Mouse (Mus musculus) forebrain, embryonic 14.5 days (tissue): ENCODE measurements around the gene Stap1. TPM values are rescaled to one million over a fixed set of nuclear protein-coding genes. Genes with fewer than 3 reads are reported as not detected.
A peak's percentile ranks its signal among the peaks of the same experiment; 100 is the strongest.

Source experiments
- ATAC-seq: fragments of 200-750 bp; cut with Nextera tagmentation; 2 replicates; pipeline ENCODE4 v1.8.0; 2017; ENCODE audit warnings: mild to moderate bottlenecking, moderate library complexity
- DNase-seq: peaks from one replicate; pipeline ENCODE4 v3.0.0-alpha.2; 2015; ENCODE audit warnings: low spot score
- H3K27ac ChIP-seq: fragments of 300-500 bp; sonication (generic); 2 replicates; pipeline ENCODE4 v1.5.1; 2014; ENCODE audit warnings: low read depth, mild to moderate bottlenecking, control low read depth, low read length, moderate library complexity
- H3K27me3 ChIP-seq: fragments of 300-500 bp; sonication (generic); replicated peaks from 2 replicates; pipeline ENCODE4 v1.6.1; 2014; ENCODE audit warnings: low read length, control low read depth, mixed read lengths; ENCODE audit not compliant: control insufficient read depth, insufficient read depth
- H3K36me3 ChIP-seq: fragments of 300-500 bp; sonication (generic); 2 replicates; pipeline ENCODE4 v1.6.1; 2014; ENCODE audit warnings: low read length, control low read depth; ENCODE audit not compliant: control insufficient read depth, insufficient read depth
- H3K4me1 ChIP-seq: fragments of 300-500 bp; sonication (generic); 2 replicates; pipeline ENCODE4 v1.6.1; 2014; ENCODE audit warnings: antibody characterized with exemption, low read length, control low read depth; ENCODE audit not compliant: control insufficient read depth, insufficient read depth
- H3K4me2 ChIP-seq: fragments of 300-500 bp; sonication (generic); 2 replicates; pipeline ENCODE4 v1.6.1; 2014; ENCODE audit warnings: mild to moderate bottlenecking, control low read depth, low read length
- H3K4me3 ChIP-seq: fragments of 300-500 bp; sonication (generic); 2 replicates; pipeline ENCODE4 v1.5.1; 2014; ENCODE audit warnings: low read depth, low read length, control low read depth
- H3K9ac ChIP-seq: fragments of 300-500 bp; sonication (generic); 2 replicates; pipeline ENCODE4 v1.6.1; 2014; ENCODE audit warnings: mild to moderate bottlenecking, low read length, control low read depth, moderate library complexity
- H3K9me3 ChIP-seq: fragments of 300-500 bp; sonication (generic); replicated peaks from 2 replicates; pipeline ENCODE4 v1.6.1; 2016; ENCODE audit warnings: low read length, control low read depth, mixed read lengths; ENCODE audit not compliant: control insufficient read depth
- WGBS: fragments of 180-500 bp; shearing (Covaris S2); extraction: QIAGEN DNeasy Blood & Tissue Kit; methylation state at CpG from one replicate; pipeline ENCODE4 v1.1.7; 2014; 5-methylcytosine and 5-hydroxymethylcytosine counted together
- polyA plus RNA-seq: library from polyadenylated mRNA; unstranded; fragments of >200 nt; fragmentation: Nextera tagmentation; extraction: Ambion mirVana; gene quantifications from 2 replicates; pipeline ENCODE4 v1.2.1, GENCODE M21; 2014

The Stap1 gene
- polyA plus RNA-seq = 0.12 and 0.14 TPM in 2 replicates

- Histone ChIP-seq H3K27me3 (no peaks in the 10 kb centered on the region), H3K9ac (no peak within 1 kb of the TSS), H3K4me3 (no peak within 1 kb of the TSS), H3K9me3 (no peaks in the 10 kb centered on the region), H3K4me2 (no peak within 1 kb of the TSS), H3K27ac (no peak within 1 kb of the TSS), H3K4me1 (no peaks in the 10 kb centered on the region), H3K36me3 (no peaks in the 10 kb centered on the region)
- WGBS = 82% methylated on average over 7 of the region's 7 CpGs
- no peak for ATAC-seq
- DNase-seq = no peak
Observed at GRCm38 (mm10) chr5:86071538-86071937, at the start of gene Stap1. Stap1 (plus strand) TSS chr5:86071746.

DNA sequence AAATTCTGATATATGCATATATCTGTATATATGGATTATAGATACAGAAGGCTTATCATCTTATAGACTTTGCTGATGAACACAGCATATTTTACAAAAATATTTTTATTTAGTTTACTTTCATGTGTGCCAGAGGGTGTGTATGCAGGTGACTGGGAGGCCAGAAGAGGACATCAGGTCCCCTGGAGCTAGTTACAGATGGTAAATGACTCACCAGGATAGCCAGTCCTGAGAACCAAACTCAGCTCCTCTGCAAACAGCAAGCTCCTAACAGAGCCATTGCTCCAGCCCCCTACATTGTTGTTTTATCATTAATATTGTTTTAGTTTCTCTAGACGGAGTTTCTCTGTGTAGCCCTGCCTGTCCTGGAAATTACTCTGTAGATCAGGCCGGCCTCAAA lies 41.7 kb upstream of the Stap1 start:
- DNase-seq = no peak
- no peak for ATAC-seq
- Histone ChIP-seq H3K27me3 (no peaks in the 10 kb centered on the region), H3K9me3 (no peaks in the 10 kb centered on the region), H3K27ac (no peak overlapping the region), H3K9ac (no peak overlapping the region), H3K4me1 (no peaks in the 10 kb centered on the region), H3K4me3 (no peak overlapping the region), H3K36me3 (peaks cover 51% of the 10 kb centered on the region), H3K4me2 (no peak overlapping the region)
- 84% methylated on average over 2 of the region's 2 CpGs for WGBS

- ATAC-seq = no peak
- no peak for DNase-seq
- H3K36me3 ChIP-seq = no peaks in the 10 kb centered on the region
- H3K4me2 ChIP-seq = peak overlapping the region; percentile 48
- H3K27ac ChIP-seq = no peak overlapping the region
- H3K9me3 ChIP-seq = no peaks in the 10 kb centered on the region
- WGBS = 100% methylated on average over 1 of the region's 1 CpGs
- H3K27me3 ChIP-seq = no peaks in the 10 kb centered on the region
- no peak overlapping the region; the same call in none of the 2 replicates for H3K4me3 ChIP-seq
- no peak overlapping the region for H3K9ac ChIP-seq
- peaks cover 10% of the 10 kb centered on the region; the same call in 1 of the 2 replicates for H3K4me1 ChIP-seq
Observed at GRCm38 (mm10) chr5:86063501-86063900, 8.0 kb upstream of the Stap1 start.

DNA sequence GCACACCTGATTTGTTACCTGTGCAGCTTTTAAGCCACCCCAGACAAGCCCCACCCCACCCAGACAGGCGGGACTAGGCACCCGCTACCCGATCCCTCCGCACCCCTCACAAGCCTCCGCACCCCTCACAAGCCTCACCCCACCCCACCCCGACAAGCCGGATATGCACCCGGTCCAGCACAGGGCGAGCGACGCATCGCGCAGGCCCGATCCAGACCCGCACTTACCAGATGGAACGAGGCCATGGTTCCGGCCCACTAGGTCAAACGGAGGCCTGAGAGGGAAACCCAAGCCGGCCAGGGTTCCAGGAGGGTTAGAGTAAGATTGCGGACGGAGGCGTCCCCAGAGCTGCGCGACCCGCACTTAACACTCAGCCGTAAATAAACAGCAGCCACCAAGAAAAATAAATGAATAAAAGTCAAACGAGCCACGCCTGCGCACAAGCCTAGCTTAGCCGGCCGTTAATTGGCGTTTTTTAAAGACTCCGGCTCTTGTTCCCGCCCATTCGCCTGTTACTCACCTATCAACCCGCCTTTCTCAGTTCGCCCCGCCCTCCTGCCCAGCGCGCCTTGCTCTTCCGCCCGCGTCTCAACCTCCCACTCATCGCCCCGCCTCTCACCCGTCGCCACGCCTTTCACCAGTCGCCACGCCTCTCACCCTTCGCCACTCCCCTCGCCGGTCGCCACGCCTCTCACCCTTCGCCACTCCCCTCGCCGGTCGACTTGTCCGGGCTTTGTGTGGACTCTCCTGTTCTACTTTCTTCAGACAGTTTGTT lies 6.3 kb upstream of the Stap1 start, which contains the start of gene Cenpc1:
Gene Cenpc1, minus strand, starts transcription at position 483 of the 775 bp plus-strand sequence.
- peak within 1 kb of the TSS; percentile 48 for H3K4me2 ChIP-seq
- H3K4me1 ChIP-seq = peaks cover 10% of the 10 kb centered on the region; the same call in 1 of the 2 replicates
- WGBS = under 1% methylated on average over 60 of the region's 60 CpGs

GRCm38 (mm10) chr5:86065876-86066550 lies 5.5 kb upstream of the Stap1 start:
- peaks cover 10% of the 10 kb centered on the region; the same call in 1 of the 2 replicates for H3K4me1 ChIP-seq
- peak overlapping the region; percentile 48 for H3K4me2 ChIP-seq
- ATAC-seq = peak; percentile 71
- H3K27me3 ChIP-seq = no peaks in the 10 kb centered on the region
- under 1% methylated on average over 17 of the region's 17 CpGs for WGBS
- DNase-seq = peak; percentile 56
- peak overlapping the region; percentile 54 for H3K9ac ChIP-seq
- no peaks in the 10 kb centered on the region for H3K9me3 ChIP-seq
- H3K36me3 ChIP-seq = no peaks in the 10 kb centered on the region
- peak overlapping the region; percentile 85 for H3K27ac ChIP-seq
- H3K4me3 ChIP-seq = peak overlapping the region; percentile 78

More for the DNA sequence above, 6.3 kb upstream of the Stap1 start, which contains the start of gene Cenpc1:
- H3K27ac ChIP-seq = peak within 1 kb of the TSS; percentile 85
- H3K36me3 ChIP-seq = no peaks in the 10 kb centered on the region
- DNase-seq (peak; percentile 98), ATAC-seq (peak; percentile 94)
- peak within 1 kb of the TSS; percentile 78 for H3K4me3 ChIP-seq
- H3K9me3 ChIP-seq = no peaks in the 10 kb centered on the region
- H3K9ac ChIP-seq = peak within 1 kb of the TSS; percentile 85
- H3K27me3 ChIP-seq = no peaks in the 10 kb centered on the region

- peak; percentile 91 for DNase-seq
- peaks cover 10% of the 10 kb centered on the region; the same call in 1 of the 2 replicates for H3K4me1 ChIP-seq
- no peaks in the 10 kb centered on the region for H3K27me3 ChIP-seq
- peak; percentile 56 for ATAC-seq
- H3K9me3 ChIP-seq = no peaks in the 10 kb centered on the region
- H3K9ac ChIP-seq = peak overlapping the region; percentile 54; the same call in 1 of the 2 replicates
- H3K4me3 ChIP-seq = peak overlapping the region; percentile 78
- H3K27ac ChIP-seq = no peak overlapping the region; the same call in 1 of the 2 replicates
- 1% methylated on average over 17 of the region's 17 CpGs for WGBS
- peak overlapping the region; percentile 48 for H3K4me2 ChIP-seq
- H3K36me3 ChIP-seq = no peaks in the 10 kb centered on the region
Observed at GRCm38 (mm10) chr5:86066551-86066929, 5.0 kb upstream of the Stap1 start.

DNA sequence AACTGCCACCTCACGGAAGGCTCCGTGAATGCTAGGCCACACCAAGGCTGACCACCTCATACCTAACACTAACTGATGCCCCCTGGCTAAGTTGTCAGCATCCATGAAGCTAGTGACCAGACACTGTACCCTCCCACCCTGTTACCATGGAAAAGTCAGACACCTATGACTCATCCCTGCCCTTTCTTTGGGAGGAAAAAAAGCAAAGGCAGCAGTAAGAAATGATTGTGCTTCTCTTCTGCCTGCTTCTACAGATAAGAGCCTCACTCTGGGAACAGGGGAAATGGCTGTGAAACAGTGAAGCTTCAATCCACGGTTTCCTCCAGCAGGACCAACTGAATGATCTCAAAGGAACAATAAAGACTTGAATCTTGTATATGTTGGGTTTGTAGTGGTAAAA lies 3.1 kb upstream of the Stap1 start:
- Histone ChIP-seq H3K27me3 (no peaks in the 10 kb centered on the region), H3K4me3 (no peak overlapping the region), H3K27ac (no peak overlapping the region), H3K36me3 (no peaks in the 10 kb centered on the region), H3K9ac (no peak overlapping the region), H3K9me3 (no peaks in the 10 kb centered on the region), H3K4me2 (no peak overlapping the region), H3K4me1 (peaks cover 6% of the 10 kb centered on the region; the same call in 1 of the 2 replicates)
- ATAC-seq (no peak), DNase-seq (no peak)
- WGBS = 85% methylated on average over 3 of the region's 3 CpGs

GRCm38 (mm10) chr5:86069121-86069520 lies 2.4 kb upstream of the Stap1 start:
- no peak overlapping the region for H3K9ac ChIP-seq
- no peak overlapping the region for H3K27ac ChIP-seq
- no peaks in the 10 kb centered on the region for H3K9me3 ChIP-seq
- ATAC-seq (no peak), DNase-seq (no peak)
- no peaks in the 10 kb centered on the region for H3K27me3 ChIP-seq
- no peak overlapping the region for H3K4me3 ChIP-seq
- 0 out of 2 replicates have a peak, but pooled peaks cover under 1% of the 10 kb centered on the region for H3K4me1 ChIP-seq
- no peak overlapping the region for H3K4me2 ChIP-seq
- 77% methylated on average over 6 of the region's 6 CpGs for WGBS
- H3K36me3 ChIP-seq = no peaks in the 10 kb centered on the region
